Mouse (Mus musculus): Measurements from ENCODE around the gene Syngr3.
"Not testable (repeated sequence)": the region's sequence is repeated elsewhere in the genome, so short reads cannot be mapped to it uniquely, and the experiment has no call there.

Syngr3 gene

GRCm38 (mm10) chr17:24676877-24677276 lies 12.9 kb downstream of the Syngr3 start:
- DNase-seq (ENCODE audit: low spot score in 2 of 2): no peak

DNA sequence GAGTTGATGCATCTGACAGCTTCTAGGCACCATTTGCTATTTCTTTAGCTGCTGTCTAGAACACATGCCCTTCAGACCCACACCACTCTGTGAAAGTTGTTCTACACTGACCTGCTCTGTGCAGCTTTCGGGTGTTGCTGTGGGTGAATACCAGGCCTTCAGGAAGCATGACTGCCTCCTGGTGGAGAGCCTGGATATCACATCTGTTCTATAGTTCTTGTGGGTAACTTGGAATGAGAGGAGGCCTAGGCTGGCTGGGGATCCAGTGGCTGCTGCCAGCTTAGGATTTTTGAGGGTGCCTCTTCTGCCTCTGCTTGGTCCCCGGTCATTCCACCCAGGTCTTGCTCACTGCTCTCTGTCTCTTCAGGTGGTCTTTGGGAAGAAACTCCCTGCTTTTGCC lies 13.6 kb downstream of the Syngr3 start:
- DNase-seq (ENCODE audit: low spot score in 2 of 2): peak; percentile 53 to 77

DNA sequence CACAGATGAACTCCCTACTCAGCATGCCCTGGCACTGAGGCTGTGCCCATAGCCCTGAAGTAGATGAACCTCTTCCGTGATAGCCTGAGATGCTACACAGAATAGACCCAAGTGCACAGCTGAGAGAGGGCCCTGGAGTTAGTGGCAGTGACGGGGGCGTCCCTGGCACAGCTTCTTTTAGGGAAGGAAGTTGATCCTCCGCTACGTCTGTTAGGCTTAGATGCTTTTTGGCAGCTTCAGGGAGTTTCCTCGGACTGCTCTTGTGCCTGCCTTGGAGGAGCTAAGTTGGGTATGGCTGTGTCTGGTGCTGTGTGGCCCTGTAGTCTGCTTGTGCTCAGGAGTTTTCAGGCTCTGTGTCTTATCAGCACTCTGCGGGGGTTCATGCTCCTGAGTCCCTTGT lies 15.5 kb downstream of the Syngr3 start:
- DNase-seq (ENCODE audit: low spot score in 2 of 2): no peak

DNA sequence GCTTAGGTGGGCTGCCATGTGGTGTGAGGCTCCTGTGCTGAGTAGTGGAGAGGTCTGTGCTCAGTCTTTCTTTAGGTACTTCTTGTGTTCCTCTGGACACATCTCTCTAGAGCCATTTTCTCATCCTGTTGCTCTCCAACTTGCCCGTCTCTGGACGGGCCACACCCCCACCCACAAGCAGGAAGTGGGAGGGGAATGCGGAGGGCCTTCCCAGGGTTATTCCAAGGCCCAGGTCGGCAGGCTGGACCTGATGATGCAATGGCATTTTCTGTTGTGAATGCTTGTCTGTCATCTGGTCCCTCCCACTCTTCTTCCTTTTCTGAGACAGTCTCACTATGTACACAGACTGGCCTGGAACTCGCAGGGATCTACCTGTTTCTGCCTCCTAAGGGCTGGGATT lies 17.6 kb downstream of the Syngr3 start:
- no peak for DNase-seq (ENCODE audit: low spot score in 2 of 2)

GRCm38 (mm10) chr17:24671346-24671745 lies 18.4 kb downstream of the Syngr3 start:
- DNase-seq (ENCODE audit: low spot score in 2 of 2): no peak

- no peak for DNase-seq (ENCODE audit: low spot score in 2 of 2)
These were observed 19.4 kb downstream of the Syngr3 start for GRCm38 (mm10) chr17:24670246-24670844.

- DNase-seq (ENCODE audit: low spot score in 2 of 2): peak; percentile 90 to 97
These were observed 20.1 kb downstream of the Syngr3 start, which contains the start of gene Zfp598 for GRCm38 (mm10) chr17:24669545-24670245. Gene Zfp598, plus strand, starts transcription at chr17:24669687.

DNA sequence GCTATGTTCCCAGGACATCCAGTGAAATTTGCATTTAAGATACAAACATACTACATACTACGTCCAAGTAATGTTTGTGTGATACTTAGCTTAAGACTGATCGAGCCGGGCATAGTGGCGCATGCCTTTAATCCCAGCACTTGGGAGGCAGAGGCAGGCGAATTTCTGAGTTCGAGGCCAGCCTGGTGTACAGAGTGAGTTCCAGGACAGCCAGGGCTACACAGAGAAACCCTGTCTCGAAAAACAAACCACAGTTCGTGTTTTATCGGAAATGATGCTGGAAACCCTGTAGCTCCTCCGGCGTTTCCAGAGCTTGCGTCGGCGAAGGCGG lies 20.6 kb downstream of the Syngr3 start:
- not testable (repeated sequence) for DNase-seq (ENCODE audit: low spot score in 2 of 2)

DNA sequence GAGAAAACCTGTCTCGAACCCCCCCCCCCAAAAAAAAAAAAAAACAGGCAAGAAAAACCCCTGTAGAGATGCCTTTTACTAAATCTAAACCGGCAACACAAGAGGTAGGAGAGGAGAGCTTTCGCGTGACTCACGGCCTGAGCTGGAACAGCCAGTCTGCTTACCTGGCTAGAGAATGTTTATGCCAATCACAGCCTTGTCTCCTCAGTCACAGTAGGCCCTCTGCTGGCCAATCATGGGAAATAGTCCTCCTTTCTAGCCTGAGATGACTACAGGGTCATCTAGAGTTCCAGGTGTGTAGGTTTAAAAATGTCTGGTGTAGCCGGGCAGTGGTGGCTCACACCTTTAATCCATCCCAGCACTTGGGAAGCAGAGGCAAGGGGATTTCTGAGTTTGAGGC lies 22.3 kb downstream of the Syngr3 start:
- peak; percentile 27 to 60 for DNase-seq (ENCODE audit: low spot score in 2 of 2)

DNA sequence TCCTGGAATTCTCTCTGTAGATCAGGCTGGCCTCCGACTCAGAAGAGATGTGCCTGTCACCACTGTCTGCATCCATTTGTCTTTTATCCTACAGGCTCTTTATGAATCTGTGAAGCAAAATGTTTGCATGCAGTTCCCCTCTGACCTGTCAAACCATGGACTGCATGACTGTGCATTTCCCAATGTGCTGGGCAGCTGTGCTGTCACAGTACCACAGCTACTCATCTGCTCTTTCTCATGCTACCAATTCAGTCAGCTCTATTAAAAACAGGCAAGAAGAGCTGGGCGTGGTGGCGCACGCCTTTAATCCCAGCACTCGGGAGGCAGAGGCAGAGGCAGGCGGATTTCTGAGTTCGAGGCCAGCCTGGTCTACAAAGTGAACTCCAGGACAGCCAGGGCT lies 22.7 kb downstream of the Syngr3 start:
- DNase-seq (ENCODE audit: low spot score in 2 of 2): not testable (repeated sequence)

DNA sequence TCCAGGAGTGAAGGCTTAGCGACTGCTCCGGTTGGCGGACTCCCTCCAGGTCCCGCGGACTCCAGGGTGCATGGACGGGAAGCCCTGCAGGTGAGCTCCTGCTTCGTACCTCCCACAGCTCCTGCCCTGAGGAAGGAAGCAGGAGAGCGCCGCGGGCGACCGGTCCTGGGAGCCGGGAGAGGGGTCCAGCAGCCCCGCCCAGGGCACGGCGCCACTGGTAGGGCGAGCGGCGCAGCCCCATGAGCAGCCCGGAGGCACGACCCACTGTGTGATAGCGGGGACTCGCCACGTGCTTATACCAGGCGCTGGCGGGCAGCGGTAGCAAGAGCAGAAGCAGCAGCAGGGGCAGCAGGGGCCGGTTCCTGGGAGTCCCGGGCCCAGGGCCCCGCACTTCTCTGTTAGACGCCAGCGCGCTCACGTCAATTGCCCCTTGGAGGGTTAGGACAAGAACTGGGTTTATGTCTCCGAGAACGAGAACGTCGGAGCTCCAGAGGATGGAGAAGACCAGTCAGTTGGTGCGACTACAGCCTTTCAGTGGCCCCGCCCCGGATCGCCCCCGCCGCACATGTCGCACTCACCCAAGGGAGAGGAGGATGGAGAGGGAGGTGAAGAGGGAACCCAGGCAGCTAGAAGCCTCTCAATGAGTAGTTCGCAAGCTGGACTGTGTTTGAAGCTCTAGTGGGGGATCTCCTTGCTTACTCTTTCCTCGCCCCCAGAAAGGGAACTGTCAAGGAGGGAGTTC lies 31.6 kb downstream of the Syngr3 start, which contains the start of gene Npw:
Gene Npw (minus strand): TSS at position 441 of the 742 bp plus-strand sequence.
- DNase-seq (ENCODE audit: low spot score in 2 of 2): no peak

GRCm38 (mm10) chr17:24654969-24655368 lies 34.8 kb downstream of the Syngr3 start:
- no peak for DNase-seq (ENCODE audit: low spot score in 2 of 2)

- peak; percentile 29 to 75 for DNase-seq (ENCODE audit: low spot score in 2 of 2)
These were observed 35.6 kb downstream of the Syngr3 start for GRCm38 (mm10) chr17:24653967-24654710.

DNA sequence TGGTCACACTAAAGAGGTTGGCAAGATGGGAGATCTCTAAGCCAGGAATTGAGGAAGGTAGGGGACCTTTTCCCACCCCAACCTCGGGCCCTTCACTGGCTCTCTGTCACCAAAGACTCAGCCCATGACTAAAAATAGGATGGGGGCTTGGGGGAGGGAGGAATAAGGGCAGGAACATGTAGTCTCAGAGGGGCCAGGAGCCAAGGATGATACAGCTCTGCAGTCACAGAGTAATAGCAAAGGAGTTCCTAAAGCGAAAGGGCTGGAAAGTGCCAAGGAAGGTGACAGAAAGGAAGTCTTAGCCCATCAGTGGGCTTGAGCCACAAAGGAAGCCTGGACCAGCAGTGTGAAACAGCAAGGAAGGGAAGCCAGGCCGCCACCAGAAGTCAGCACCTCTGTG lies 37.9 kb downstream of the Syngr3 start:
- DNase-seq (ENCODE audit: low spot score in 2 of 2): no peak

- DNase-seq (ENCODE audit: low spot score in 2 of 2): no peak
These were observed 39.0 kb downstream of the Syngr3 start for GRCm38 (mm10) chr17:24650766-24651165.

DNA sequence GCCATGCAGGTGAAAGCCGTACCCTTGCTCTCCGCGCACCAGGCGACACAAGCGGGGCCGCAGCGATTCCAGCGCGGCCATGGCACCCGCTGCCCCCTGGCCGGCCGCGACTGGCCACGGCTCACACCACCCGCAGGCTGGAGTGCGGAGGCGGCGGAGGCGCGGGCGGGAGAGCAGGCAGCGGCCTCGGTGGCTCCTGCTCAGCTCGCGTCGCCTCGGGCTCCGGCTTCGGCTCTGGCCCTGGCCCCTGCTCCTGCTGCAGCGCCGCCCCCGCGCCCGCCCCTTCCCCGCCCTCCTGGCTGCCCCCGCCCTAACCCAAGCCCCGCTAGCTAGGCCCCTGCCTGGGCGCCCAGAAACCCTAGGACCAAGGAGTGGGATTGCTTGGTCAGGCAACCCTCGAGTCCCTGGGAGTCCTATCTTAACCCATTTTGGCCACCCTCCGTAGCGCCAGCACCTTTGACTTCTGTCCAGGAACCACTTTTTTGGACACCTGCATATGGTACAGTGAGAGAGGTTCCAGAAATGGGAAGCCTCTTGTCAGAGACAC lies 39.6 kb downstream of the Syngr3 start, which contains the start of gene Slc9a3r2:
Gene Slc9a3r2 (minus strand): TSS at position 258 of the 547 bp plus-strand sequence.
- DNase-seq (ENCODE audit: low spot score in 2 of 2): no peak

- DNase-seq (ENCODE audit: low spot score in 2 of 2): no peak
These were observed 40.1 kb downstream of the Syngr3 start for GRCm38 (mm10) chr17:24649581-24650069.

GRCm38 (mm10) chr17:24648731-24649377 lies 40.9 kb downstream of the Syngr3 start:
- no peak for DNase-seq (ENCODE audit: low spot score in 2 of 2)

DNA sequence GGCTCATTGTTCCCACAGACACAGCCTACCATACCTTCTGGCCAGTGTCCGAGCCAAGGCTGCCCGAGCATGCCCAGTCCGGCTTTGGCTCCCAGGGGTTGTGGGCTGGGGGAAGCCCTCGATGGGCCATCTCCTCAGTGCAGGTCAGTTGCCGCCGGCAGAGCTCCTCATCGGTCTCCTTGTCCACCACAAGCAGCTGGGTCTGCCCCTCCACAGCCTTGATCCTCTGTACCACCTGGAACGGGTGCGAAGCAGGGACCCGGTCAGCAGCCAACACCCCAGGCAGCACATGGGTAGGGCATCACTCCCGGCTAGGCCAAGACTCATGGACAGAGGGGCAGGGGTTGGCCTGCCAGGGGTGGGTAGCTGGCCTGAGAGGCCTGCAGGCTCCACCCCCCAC lies 42.3 kb downstream of the Syngr3 start:
- DNase-seq (ENCODE audit: low spot score in 2 of 2): no peak

DNA sequence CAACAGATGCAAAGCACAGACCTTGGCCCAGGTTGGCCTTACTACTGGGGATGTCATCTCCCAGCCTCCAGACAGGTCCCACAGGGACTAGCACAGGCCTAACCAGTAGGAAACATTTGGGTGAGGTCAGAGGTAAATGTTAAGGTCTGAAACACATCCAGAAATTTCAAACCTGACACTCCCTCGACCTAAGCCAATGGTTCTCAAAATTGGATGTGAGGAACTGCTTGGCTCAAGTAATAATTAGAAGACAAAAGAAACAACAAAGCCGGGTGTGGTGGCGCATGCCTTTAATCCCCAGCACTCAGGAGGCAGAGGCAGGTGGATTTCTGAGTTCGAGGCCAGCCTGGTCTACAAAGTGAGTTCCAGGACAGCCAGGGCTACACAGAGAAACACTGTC lies 43.4 kb downstream of the Syngr3 start:
- no peak for DNase-seq (ENCODE audit: low spot score in 2 of 2)

DNA sequence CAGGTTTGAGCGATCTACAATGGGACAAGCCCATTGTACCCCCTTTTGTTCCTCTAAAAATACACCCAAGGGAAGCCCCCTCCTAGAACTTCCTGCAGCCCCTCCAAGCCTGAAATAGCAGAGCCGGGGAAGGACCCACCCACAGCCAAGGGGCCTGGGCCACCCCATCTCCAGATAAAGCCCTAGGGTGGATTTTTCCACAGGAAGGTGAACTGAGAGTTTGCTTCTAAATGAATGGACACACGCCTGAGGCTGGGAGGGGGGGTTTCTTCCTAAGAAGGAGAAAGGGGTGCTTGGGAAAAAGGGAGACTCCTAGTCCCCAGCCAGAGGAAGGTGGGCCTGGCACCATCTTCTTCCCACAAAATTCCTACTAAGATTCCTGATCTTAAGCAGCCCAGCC lies 43.8 kb downstream of the Syngr3 start:
- DNase-seq (ENCODE audit: low spot score in 2 of 2): no peak

All from thymus, postnatal 10 days (tissue).